Mouse (Mus musculus): ENCODE results near the gene B3gnt2. TPM values are rescaled to one million over a fixed set of nuclear protein-coding genes. Genes with fewer than 3 reads are reported as not detected.

The B3gnt2 gene
- polyA plus RNA-seq, 1 experiment, result 8.8 TPM

DNA sequence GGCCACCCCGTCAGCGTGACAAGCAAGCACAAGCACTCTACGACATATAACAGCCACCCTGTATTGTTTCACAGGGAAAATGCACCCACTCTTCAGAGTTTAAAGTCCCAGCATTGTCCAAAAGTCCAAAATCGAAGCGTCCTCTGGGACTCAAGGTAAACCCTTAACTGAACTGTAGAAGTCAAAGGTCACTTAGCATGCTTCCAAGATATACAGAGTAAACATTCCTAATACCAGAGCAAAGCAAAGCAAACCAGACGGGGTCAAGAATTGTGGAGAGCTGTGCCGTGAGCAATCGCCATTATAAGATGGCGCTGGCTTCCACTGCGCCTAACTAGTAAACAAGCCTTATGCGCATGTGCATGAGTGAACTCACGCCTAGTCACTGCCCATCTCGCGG, 34.7 kb downstream of the B3gnt2 start:
- WGBS, result 90% methylated on average over 14 of the region's 14 CpGs
- DNase-seq (ENCODE audit: low read depth, low spot score), result no peak

DNA sequence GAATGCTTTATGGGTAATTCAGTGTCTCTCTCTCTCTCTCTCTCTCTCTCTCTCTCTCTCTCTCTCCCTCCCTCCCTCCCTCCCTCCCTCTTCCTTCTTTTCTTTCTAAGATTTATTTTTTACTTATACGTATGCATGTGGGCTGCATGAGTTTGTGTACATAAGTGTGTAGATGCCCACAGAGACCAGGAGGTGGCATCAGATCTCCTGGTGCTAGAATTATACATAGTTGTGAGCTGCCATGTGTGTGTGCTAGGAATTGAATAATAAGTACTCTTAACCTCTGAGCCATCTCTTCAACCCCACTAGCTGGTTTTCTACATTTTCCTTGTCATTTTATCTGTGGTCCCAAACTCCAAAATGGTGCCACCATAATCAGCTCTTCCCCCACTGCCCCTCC, 35.2 kb downstream of the B3gnt2 start:
- DNase-seq (ENCODE audit: low read depth, low spot score), result no peak
- WGBS, result 100% methylated on average over 1 of the region's 1 CpGs

GRCm38 (mm10) chr11:22824049-22824705, 36.6 kb downstream of the B3gnt2 start:
- DNase-seq (ENCODE audit: low read depth, low spot score), result no peak
- 67% methylated on average over 9 of the region's 9 CpGs for WGBS

GRCm38 (mm10) chr11:22821243-22821642, 39.5 kb downstream of the B3gnt2 start:
- no peak for DNase-seq (ENCODE audit: low read depth, low spot score)
- 61% methylated on average over 3 of the region's 3 CpGs for WGBS

- no peak for DNase-seq (ENCODE audit: low read depth, low spot score)
- 57% methylated on average over 5 of the region's 5 CpGs for WGBS
These were observed 42.4 kb downstream of the B3gnt2 start for GRCm38 (mm10) chr11:22818371-22818770.

DNA sequence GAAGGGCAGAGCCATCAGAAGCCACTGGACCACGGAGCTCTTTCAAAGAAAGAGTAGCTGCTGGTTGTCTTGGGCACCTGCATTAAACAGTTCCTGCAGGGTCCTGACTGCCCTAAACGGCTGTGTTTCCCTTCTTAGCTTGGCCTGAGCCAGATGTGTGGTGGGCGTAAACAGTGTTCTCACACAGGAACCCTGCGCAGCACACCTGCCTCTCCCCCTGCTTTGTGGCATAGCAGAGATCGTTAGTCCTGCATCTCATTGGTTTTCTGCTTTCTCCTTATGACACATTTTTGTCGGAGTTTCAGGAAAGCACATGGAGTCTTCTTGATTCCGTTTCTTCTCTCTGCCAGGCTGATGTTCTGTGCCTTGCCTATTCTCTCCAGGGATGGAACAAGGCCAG, 44.9 kb downstream of the B3gnt2 start:
- 80% methylated on average over 7 of the region's 7 CpGs for WGBS
- no peak for DNase-seq (ENCODE audit: low read depth, low spot score)

DNA sequence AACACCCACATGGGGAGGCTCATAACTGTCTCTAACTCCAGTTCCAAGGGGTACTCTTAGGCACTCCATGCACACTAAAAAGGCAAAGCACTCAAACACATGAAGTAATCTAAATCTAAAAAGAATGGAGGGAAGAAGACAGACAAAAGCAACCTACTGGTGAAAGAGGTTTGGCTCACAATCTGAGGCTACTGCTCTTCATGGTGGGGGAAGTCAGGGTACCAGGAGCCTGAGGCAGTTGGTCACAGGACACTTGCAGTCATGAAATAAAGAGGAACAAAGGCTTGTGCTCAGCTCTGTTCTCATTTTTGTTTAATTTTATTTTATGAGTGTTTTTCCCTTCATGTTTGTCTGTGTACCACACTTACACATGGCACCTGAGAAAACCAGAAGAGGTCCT, 45.6 kb downstream of the B3gnt2 start:
- no peak for DNase-seq (ENCODE audit: low read depth, low spot score)

GRCm38 (mm10) chr11:22813921-22814704, 46.6 kb downstream of the B3gnt2 start:
- 84% methylated on average over 5 of the region's 5 CpGs for WGBS
- no peak for DNase-seq (ENCODE audit: low read depth, low spot score)

- DNase-seq (ENCODE audit: low read depth, low spot score), result no peak
- 84% methylated on average over 3 of the region's 3 CpGs for WGBS
These were observed 47.3 kb downstream of the B3gnt2 start for GRCm38 (mm10) chr11:22813427-22813826.

DNA sequence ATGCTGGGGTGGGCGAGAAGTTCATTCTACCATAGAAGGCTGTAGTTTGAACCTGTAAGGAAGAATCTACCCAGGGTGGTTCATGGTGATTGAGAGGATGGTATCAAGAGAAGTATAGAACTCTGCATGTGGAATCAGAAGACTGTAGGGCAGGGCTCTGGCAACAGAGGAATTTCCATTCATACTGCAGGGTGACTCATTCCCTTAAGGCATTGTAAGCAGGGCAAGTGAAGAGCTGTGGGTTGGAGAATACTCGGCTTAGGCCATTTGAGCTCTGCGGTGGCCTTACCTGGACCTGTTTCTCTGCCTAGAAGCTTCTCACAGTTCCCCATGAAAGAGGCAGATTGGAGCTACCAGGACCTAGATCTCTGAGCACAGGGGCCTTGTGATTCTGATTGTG, 49.3 kb downstream of the B3gnt2 start:
- WGBS, result 82% methylated on average over 3 of the region's 3 CpGs
- no peak for DNase-seq (ENCODE audit: low read depth, low spot score)

- 65% methylated on average over 7 of the region's 7 CpGs for WGBS
These were observed 51.2 kb downstream of the B3gnt2 start for GRCm38 (mm10) chr11:22809465-22810096.

DNA sequence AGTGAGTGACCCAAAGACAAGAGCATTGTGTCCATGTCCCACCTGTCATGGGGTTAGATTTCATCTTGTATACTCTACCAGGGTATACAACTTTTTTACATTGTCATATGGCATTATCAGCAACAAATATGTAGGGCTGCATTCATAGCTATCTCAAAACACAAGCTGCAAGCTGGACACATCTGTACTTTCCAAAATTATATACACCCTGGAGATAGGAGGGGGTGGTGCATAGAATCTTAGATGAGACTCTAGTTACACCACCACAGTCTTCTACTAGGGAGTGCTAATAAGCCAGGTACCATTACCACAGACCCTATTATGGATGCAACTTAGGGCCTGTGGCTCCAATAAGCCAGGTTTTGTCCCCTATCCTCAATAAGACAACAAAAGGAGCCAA, 52.7 kb downstream of the B3gnt2 start:
- no peak for DNase-seq (ENCODE audit: low read depth, low spot score)

More at GRCm38 (mm10) chr11:22809465-22810096, 51.2 kb downstream of the B3gnt2 start:
- no peak for DNase-seq (ENCODE audit: low read depth, low spot score)

DNA sequence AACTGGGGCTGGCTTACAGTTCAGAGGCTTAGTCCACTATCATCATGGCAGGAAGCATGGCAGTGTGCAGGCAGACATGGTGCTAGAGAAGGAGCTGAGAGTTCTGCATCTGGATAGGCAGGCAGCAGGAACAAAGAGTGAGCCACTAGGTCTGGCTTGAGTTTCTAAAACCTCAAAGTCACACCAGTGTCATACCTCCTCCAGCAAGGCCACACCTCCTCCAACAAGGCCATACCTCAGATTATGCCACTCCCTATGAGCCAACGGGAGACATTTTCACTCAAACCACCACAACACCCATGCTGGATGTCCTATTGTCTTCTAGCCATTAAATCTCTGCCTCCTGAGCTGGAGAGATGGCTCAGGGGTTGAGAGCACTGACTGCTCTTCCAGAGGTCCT, 55.6 kb downstream of the B3gnt2 start:
- 74% methylated on average over 1 of the region's 1 CpGs for WGBS
- DNase-seq (ENCODE audit: low read depth, low spot score), result no peak

DNA sequence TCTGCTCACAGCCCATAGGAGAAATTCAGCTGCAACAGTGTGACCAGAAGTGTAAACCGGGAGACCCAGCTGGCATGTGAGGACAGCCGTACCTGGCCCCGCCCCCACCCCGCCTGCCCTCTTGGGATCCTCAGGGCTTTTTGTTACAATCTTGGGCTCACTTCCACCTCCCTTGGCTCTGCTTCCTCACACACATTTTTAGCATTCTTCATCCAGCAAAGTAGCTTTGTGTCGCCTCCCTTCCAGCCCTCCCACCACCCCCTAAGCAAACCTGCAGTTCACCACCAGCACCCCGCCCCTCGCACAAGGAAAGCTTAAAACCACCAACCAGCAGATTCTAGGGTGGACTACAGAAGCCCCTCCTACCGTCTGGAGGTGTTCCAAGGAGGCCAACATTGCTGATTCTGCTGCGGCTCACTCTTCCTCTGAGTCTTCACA, 60.8 kb downstream of the B3gnt2 start:
- DNase-seq (ENCODE audit: low read depth, low spot score), result no peak
- WGBS, result 21% methylated on average over 9 of the region's 9 CpGs

- WGBS, result 86% methylated on average over 5 of the region's 5 CpGs
- no peak for DNase-seq (ENCODE audit: low read depth, low spot score)
These were observed 61.8 kb downstream of the B3gnt2 start for GRCm38 (mm10) chr11:22798916-22799315.

DNA sequence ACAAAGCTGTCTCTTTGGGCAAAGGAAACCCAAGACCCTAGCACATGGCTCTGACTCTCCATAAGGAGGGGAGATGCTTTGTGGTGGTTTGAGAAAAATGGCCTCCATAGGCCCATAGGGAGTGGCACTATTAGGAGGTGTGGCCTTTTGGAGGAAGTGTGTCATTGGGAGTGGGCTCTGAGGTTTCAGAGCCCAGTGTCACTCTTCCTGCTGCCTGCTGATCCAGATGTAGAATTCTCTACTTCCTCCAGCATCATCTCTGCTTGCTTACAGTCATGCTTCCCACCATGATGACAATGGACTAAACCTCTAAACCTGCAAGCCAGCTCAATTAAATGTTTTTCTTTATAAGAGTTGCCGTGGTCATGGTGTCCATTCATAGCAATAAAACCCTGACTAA, 66.0 kb downstream of the B3gnt2 start:
- DNase-seq (ENCODE audit: low read depth, low spot score), result no peak
- WGBS, result 88% methylated on average over 1 of the region's 1 CpGs

GRCm38 (mm10) chr11:22793881-22794203, 66.9 kb downstream of the B3gnt2 start:
- no peak for DNase-seq (ENCODE audit: low read depth, low spot score)
- WGBS, result 86% methylated on average over 1 of the region's 1 CpGs

DNA sequence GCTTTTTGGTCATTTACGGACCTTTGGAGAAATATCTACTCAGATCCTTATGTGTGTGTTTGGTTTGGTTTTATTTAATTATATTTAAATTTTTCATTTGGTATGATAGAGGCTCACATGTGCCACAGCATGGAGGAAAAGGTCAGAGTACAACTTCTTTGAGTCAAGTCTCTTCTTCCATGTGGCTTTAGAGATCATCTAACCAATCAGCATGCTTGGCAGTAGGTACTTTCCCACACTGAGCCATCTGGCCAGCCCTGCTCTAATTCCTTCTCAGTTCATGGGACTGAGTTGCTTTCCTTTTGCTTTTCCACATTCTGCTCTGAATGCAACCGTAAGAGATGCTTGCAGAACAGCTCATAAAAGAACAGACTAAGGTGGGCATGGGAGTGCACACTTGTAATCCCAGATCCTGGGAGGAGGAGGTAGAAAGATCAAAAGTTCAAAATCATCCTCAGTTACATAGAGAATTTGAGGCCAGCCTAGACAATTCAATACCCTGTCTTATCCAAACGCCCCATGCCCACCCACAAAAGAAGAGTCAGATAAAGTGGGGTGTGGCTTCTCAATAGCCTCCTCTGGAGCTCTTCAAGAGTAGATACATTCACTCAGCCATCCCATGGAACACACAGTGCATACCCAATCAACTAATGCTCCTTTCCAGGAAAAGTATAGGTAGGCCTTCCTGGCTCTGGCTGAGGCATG, 67.4 kb downstream of the B3gnt2 start:
- no peak for DNase-seq (ENCODE audit: low read depth, low spot score)
- WGBS, result 88% methylated on average over 3 of the region's 3 CpGs

DNA sequence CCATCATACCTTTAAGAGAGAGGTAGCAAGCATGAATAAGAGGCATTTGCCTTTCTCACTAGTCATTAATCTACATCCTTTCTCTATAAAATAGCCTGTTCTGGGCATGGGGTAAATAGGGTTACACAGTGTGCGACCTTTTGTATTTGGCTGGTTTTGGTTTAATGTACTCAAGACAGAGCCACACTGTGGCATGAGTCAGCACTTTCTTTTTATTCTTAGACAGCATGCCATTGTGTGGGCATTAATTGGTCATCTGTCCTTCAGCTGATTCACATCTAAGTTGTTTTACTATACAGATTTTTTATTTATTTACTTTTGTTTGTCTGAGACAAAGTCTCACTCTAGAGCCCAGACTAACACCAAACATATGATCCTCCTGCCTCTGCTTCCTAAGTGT, 68.6 kb downstream of the B3gnt2 start:
- no peak for DNase-seq (ENCODE audit: low read depth, low spot score)
- 98% methylated on average over 1 of the region's 1 CpGs for WGBS

DNA sequence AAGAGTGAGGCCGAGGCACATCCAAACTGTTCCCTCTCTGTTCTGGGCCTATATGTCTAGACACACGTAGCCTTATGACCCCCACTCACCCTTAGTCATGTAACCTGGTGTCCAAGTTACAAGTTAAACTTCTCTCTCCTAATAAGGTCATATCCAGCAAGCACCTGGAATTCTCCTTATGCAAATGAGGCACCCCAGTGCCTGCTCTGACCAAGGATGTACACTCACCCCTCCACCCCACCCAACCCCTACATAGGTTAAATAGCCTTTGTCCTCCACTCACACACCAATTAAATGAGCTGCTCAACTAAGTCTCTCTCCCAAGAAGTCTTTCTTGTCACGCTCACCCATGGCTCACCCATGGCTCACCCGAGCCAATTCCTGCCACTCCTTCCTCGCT, 69.0 kb downstream of the B3gnt2 start:
- DNase-seq (ENCODE audit: low read depth, low spot score), result no peak
- 89% methylated on average over 5 of the region's 5 CpGs for WGBS

Data from large intestine, adult 2 months (tissue).